ENCODE assay signal across 9 mouse cellular contexts in the genomic region with DNA sequence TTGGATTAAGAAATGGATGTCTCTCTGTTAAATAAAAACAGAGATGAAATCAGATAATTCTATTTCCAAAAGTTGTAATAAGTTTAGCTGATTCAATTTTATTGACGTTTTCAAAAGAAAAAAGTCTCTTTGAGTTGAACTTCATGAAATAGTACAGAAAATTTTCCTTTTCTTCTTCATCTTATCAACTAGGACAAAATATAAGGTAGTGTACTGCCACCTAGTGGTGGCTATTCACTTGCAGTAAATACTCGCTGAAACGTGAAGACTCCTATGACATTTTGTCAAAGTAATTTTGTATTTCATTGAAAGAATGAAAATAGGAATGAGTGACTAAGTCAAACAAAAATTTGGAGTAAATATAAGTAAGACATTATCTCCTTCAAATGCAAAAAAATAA. TPM values are rescaled to one million over a fixed set of nuclear protein-coding genes. Genes with fewer than 3 reads are reported as not detected.
DNase-seq lines count a peak whose midpoint lies in the region; ATAC-seq and TF ChIP-seq lines count a peak whose summit lies in the region.
"Had no signal": no experiment of that assay in that cellular context is flagged by ENCODE, and none has a peak within 500 bp of the region (broad histone marks: within the 10 kb centered on the region; RNA-seq: fewer than 3 reads in every experiment).

No protein-coding gene starts in this region.

- peak; percentile 9; the same call in 1 of the 2 replicates for TF ChIP-seq CTCF in testis, adult 2 months (IDR thresholded peaks at IDR 0.05; ENCODE audit: control insufficient read depth, insufficient read depth, insufficient replicate concordance, low read depth, low read length)
- TF ChIP-seq CTCF in bone marrow, adult 2 months (IDR thresholded peaks at IDR 0.05; ENCODE audit: control insufficient read depth, insufficient read depth, low read length): peak; percentile 25; the same call in 1 of the 2 replicates
- peak; percentile 42; the same call in 1 of the 2 replicates for TF ChIP-seq CTCF in liver, embryonic 14.5 days (IDR thresholded peaks at IDR 0.05; ENCODE audit: low read depth)

- no peaks in the 10 kb centered on the region for H3K4me1 ChIP-seq in hindbrain, embryonic 14.5 days (replicated peaks; ENCODE audit: control insufficient read depth, insufficient read depth, low read length)
- no peaks in the 10 kb centered on the region for H3K4me1 ChIP-seq in hindbrain, embryonic 13.5 days (replicated peaks)
- H3K4me1 ChIP-seq in testis, adult 2 months (ENCODE audit: control insufficient read depth, insufficient read depth, low read length): no peaks in the 10 kb centered on the region
- no peaks in the 10 kb centered on the region for H3K4me1 ChIP-seq in bone marrow, adult 2 months (ENCODE audit: control insufficient read depth, insufficient read depth, low read length)
- H3K4me1 ChIP-seq in liver, embryonic 14.5 days (replicated peaks; ENCODE audit: control insufficient read depth in 2 of 2, insufficient read depth in 2 of 2, low read length in 1 of 2): no peaks in the 10 kb centered on the region
- H3K4me1 ChIP-seq: limb, embryonic 13.5 days had no signal

- H3K27ac ChIP-seq in hindbrain, embryonic 14.5 days: no peak overlapping the region
- H3K27ac ChIP-seq in hindbrain, embryonic 13.5 days: no peak overlapping the region
- H3K27ac ChIP-seq in testis, adult 2 months (ENCODE audit: control insufficient read depth, insufficient read depth, low read depth, low read length): no peak overlapping the region
- no peak overlapping the region for H3K27ac ChIP-seq in bone marrow, adult 2 months (ENCODE audit: control insufficient read depth, insufficient read depth, low read depth, low read length, poor library complexity)
- H3K27ac ChIP-seq in liver, embryonic 14.5 days: no peak overlapping the region
- H3K27ac ChIP-seq: limb, embryonic 13.5 days had no signal

- TF ChIP-seq POLR2A in testis, adult 2 months (IDR thresholded peaks at IDR 0.05; ENCODE audit: control insufficient read depth, low read depth, low read length): no peak
- no peak for TF ChIP-seq POLR2A in bone marrow, adult 2 months (IDR thresholded peaks at IDR 0.05; ENCODE audit: borderline replicate concordance, control insufficient read depth, low read depth, low read length)

- H3K9me3 ChIP-seq in hindbrain, embryonic 14.5 days (ENCODE audit: control insufficient read depth, low read length): no peaks in the 10 kb centered on the region
- no peaks in the 10 kb centered on the region for H3K9me3 ChIP-seq in hindbrain, embryonic 13.5 days
- H3K9me3 ChIP-seq in liver, embryonic 14.5 days (ENCODE audit: control insufficient read depth, low read length): no peaks in the 10 kb centered on the region
- H3K9me3 ChIP-seq: limb, embryonic 13.5 days had no signal

- no peak overlapping the region for H3K9ac ChIP-seq in hindbrain, embryonic 14.5 days
- H3K9ac ChIP-seq in hindbrain, embryonic 13.5 days: no peak overlapping the region
- no peak overlapping the region for H3K9ac ChIP-seq in liver, embryonic 14.5 days (replicated peaks)
- H3K9ac ChIP-seq: limb, embryonic 13.5 days had no signal

- ATAC-seq in hindbrain, embryonic 14.5 days (ENCODE audit: low FRiP score): no peak
- no peak for ATAC-seq in hindbrain, embryonic 13.5 days (ENCODE audit: low FRiP score)
- ATAC-seq in liver, embryonic 14.5 days (ENCODE audit: insufficient read depth): no peak

- peak; percentile 92 for DNase-seq in hindbrain, embryonic 14.5 days (ENCODE audit: low spot score)
- DNase-seq in testis, postnatal 14 days (ENCODE audit: low spot score): no peak
- DNase-seq in liver, embryonic 14.5 days (ENCODE audit: low read depth in 3 of 3, low spot score in 3 of 3): peak; percentile 10 to 27 (median 14)
- no peak for DNase-seq in spleen, postnatal 10 days (ENCODE audit: low spot score in 2 of 2)
- no peak for DNase-seq in natural killer cell, adult 2 months (ENCODE audit: low spot score in 2 of 2)

- no peak for TF ChIP-seq EP300 in liver, embryonic 14.5 days (IDR thresholded peaks at IDR 0.05; ENCODE audit: low read depth)

- H3K4me2 ChIP-seq in hindbrain, embryonic 14.5 days (replicated peaks): no peak overlapping the region
- no peak overlapping the region for H3K4me2 ChIP-seq in hindbrain, embryonic 13.5 days
- no peak overlapping the region for H3K4me2 ChIP-seq in liver, embryonic 14.5 days (ENCODE audit: low read depth)
- H3K4me2 ChIP-seq: limb, embryonic 13.5 days had no signal

- WGBS in hindbrain, embryonic 14.5 days: 2% methylated on average over 3 of the region's 3 CpGs
- WGBS in hindbrain, embryonic 13.5 days: 2% methylated on average over 3 of the region's 3 CpGs
- under 1% methylated on average over 3 of the region's 3 CpGs for WGBS in bone marrow, adult 2 months
- 2% methylated on average over 3 of the region's 3 CpGs for WGBS in liver, embryonic 14.5 days (ENCODE audit: insufficient replicate concordance)

- H3K27me3 ChIP-seq in hindbrain, embryonic 14.5 days (ENCODE audit: control insufficient read depth, insufficient read depth, low read length): no peaks in the 10 kb centered on the region
- no peaks in the 10 kb centered on the region for H3K27me3 ChIP-seq in hindbrain, embryonic 13.5 days
- H3K27me3 ChIP-seq in testis, adult 2 months (ENCODE audit: control insufficient read depth, insufficient read depth, low read length): no peaks in the 10 kb centered on the region
- no peaks in the 10 kb centered on the region for H3K27me3 ChIP-seq in liver, embryonic 14.5 days (ENCODE audit: control insufficient read depth, insufficient read depth, low read length)
- H3K27me3 ChIP-seq: limb, embryonic 13.5 days had no signal

- H3K4me3 ChIP-seq in hindbrain, embryonic 14.5 days (replicated peaks; ENCODE audit: low read length): no peak overlapping the region
- H3K4me3 ChIP-seq in hindbrain, embryonic 13.5 days: no peak overlapping the region
- H3K4me3 ChIP-seq in testis, adult 2 months (ENCODE audit: control insufficient read depth, low read depth, low read length): no peak overlapping the region
- no peak overlapping the region for H3K4me3 ChIP-seq in bone marrow, adult 2 months (replicated peaks; ENCODE audit: control insufficient read depth, low read depth, low read length)
- H3K4me3 ChIP-seq in liver, embryonic 14.5 days (ENCODE audit: insufficient read depth in 1 of 2, low read depth in 2 of 2, low read length in 2 of 2): no peak overlapping the region
- H3K4me3 ChIP-seq: limb, embryonic 13.5 days had no signal

- H3K36me3 ChIP-seq in hindbrain, embryonic 14.5 days (replicated peaks; ENCODE audit: control insufficient read depth, insufficient read depth): no peaks in the 10 kb centered on the region
- no peaks in the 10 kb centered on the region for H3K36me3 ChIP-seq in hindbrain, embryonic 13.5 days
- H3K36me3 ChIP-seq in testis, adult 2 months (ENCODE audit: control insufficient read depth, insufficient read depth, low read length): no peaks in the 10 kb centered on the region
- H3K36me3 ChIP-seq in liver, embryonic 14.5 days (replicated peaks; ENCODE audit: control insufficient read depth, insufficient read depth, low read depth): no peaks in the 10 kb centered on the region
- H3K36me3 ChIP-seq: limb, embryonic 13.5 days had no signal

RNA-seq across cellular contexts. Expression of gene Vwde, which starts 56.1 kb away (rescaled TPM):
- 0.13 and 0.17 TPM in 2 replicates for polyA plus RNA-seq in hindbrain, embryonic 14.5 days (2014; fragmentation: Nextera tagmentation; extraction: Ambion mirVana)
- polyA plus RNA-seq in hindbrain, embryonic 13.5 days (2015; fragmentation: Nextera tagmentation; extraction: Ambion mirVana): 0.13 TPM in 1 of 2 replicates, not detected in the other
- not detected in 2 replicates for polyA plus RNA-seq in testis, adult 2 months (2012; rRNA removed)
- polyA plus RNA-seq in bone marrow, adult 2 months (2011; ENCODE audit: insufficient read depth, insufficient read length, low replicate concordance, missing spikeins): not detected in 2 replicates
- not detected in 2 replicates for polyA plus RNA-seq in liver, embryonic 14.5 days (2012; rRNA removed)
- not detected in 2 replicates for polyA plus RNA-seq in liver, embryonic 14.5 days (2014; fragmentation: Nextera tagmentation; extraction: Ambion mirVana)

Comparison
In these comparisons a context has a peak if more than half of its experiments do, and no peak if none do; other contexts are left out.
1. DNase-seq: peak in hindbrain, embryonic 14.5 days (single experiment) and liver, embryonic 14.5 days (3 of 3); none in testis, postnatal 14 days (single experiment), spleen, postnatal 10 days (0 of 2) and natural killer cell, adult 2 months (0 of 2).
2. Peak in every context shown above with its lines, with median percentiles within 50 percentile points of each other: CTCF ChIP-seq.